Mouse (Mus musculus): ENCODE data around the gene Ggn. TPM values are rescaled to one million over a fixed set of nuclear protein-coding genes. Genes with fewer than 3 reads are reported as not detected.

Gene Ggn
- polyA plus RNA-seq, 1 experiment from 2014 or later, result 0.54 TPM

DNA sequence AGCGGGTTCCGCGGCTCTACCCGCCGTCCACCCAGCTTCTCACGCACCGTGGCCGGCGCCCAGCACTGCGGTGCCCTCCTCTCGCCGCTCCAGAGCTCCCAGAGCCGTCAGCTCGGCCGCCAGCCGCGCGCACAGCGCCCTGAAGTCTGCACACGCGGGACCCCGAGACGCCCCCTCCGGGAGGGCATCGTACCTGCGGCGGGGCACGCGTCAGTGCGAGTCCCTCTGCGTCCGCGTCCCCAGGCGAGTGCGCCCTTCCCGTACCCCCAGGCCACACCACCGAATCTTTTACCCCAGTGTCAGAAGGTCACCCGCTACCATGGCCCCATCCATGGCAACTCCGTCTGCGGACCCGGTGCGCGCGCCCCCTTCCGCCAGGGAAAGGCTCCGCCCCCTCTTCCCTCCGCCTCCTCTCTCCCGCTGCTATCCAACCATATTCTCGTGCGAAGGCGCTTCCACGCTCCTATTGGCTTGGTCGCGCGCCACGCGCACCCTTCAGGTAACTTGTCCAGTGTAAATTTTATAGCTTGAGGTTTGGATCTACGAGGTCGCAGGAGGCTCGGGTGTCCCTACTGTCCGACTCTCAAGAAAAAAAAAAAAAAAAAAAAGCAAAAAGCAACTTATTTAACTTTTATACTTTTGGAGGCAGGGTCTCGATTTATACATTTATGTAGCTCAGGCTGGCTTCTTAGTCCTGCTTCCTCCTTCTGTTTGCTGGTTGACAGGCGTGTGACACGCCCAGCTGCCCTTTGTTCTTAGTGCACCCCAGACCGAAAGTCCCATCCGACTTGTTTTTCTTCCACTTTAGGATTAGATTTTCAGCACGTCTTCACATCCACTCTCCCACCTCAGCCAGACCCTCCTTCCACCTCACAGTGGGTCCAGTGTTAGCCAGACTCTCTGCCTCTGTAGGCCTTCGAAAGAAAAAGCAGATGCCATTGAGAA lies 13.9 kb upstream of the Ggn start, which contains the start of gene Fam98c:
Fam98c (minus strand) TSS at position 397 of the 945 bp plus-strand sequence.
- ATAC-seq, result peak; percentile 88
- Histone ChIP-seq H3K27me3 (ENCODE audit: control insufficient read depth, insufficient read depth, low read depth, low read length) (peaks cover 4% of the 10 kb centered on the region), H3K4me3 (ENCODE audit: low read depth, low read length) (peak within 1 kb of the TSS; percentile 81), H3K4me1 (ENCODE audit: control insufficient read depth, insufficient read depth, low read length) (peaks cover 8% of the 10 kb centered on the region), H3K9me3 (replicated peaks; ENCODE audit: control insufficient read depth, low read length, poor library complexity, severe bottlenecking) (no peaks in the 10 kb centered on the region), H3K4me2 (ENCODE audit: low read length) (peak within 1 kb of the TSS; percentile 92), H3K9ac (ENCODE audit: low read depth, low read length) (peak within 1 kb of the TSS; percentile 78), H3K27ac (ENCODE audit: low read length) (peak within 1 kb of the TSS; percentile 91), H3K36me3 (ENCODE audit: control insufficient read depth, insufficient read depth, low read length) (no peaks in the 10 kb centered on the region)
- 3% methylated on average over 61 of the region's 68 CpGs for WGBS

DNA sequence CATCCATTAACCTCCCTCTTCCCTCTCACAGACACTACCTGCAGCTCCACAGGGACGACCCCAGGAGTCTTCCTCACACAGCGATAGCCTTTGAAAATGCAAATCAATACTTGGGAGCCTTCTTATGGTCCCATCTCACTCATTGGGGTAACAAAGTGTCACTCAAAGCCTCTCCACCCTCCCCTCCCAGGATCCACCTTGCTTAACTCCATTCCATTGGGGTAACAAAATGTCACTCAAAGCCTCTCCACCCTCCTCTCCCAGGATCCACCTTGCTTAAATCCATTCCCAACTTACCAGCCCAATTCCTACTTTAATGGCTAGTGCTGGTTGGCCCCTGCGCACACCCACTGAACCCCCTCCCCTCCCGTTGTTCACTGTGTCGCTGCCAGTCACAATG lies 11.7 kb upstream of the Ggn start:
- ATAC-seq, result no peak
- WGBS, result 0% methylated on average over 5 of the region's 5 CpGs
- no peak overlapping the region for H3K4me2 ChIP-seq (ENCODE audit: low read length)
- no peaks in the 10 kb centered on the region for H3K36me3 ChIP-seq (ENCODE audit: control insufficient read depth, insufficient read depth, low read length)
- peaks cover 4% of the 10 kb centered on the region for H3K27me3 ChIP-seq (ENCODE audit: control insufficient read depth, insufficient read depth, low read depth, low read length)
- no peak overlapping the region for H3K4me3 ChIP-seq (ENCODE audit: low read depth, low read length)
- peaks cover 8% of the 10 kb centered on the region for H3K4me1 ChIP-seq (ENCODE audit: control insufficient read depth, insufficient read depth, low read length)
- no peak overlapping the region for H3K27ac ChIP-seq (ENCODE audit: low read length)
- H3K9me3 ChIP-seq (replicated peaks; ENCODE audit: control insufficient read depth, low read length, poor library complexity, severe bottlenecking), result no peaks in the 10 kb centered on the region
- no peak overlapping the region for H3K9ac ChIP-seq (ENCODE audit: low read depth, low read length)

DNA sequence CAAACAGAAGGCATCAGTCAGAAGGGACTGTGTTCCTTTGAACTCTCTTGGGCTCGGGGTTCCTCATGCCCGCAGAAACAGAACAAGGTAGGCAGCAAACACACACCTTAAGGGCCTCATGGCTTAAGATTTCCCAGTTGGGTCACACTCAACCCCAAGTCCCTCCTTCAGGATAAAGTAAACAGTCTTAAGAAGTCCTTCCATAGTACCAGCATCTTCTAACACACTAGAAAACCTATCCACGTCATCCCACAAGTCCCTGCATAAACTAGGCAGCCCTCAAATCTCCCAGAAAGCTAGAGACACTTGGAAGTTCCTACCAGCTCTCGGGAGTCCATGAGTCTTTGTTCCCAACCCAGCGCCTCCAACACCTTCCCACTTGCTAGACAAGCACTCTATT lies 7.7 kb upstream of the Ggn start:
- Histone ChIP-seq H3K27me3 (ENCODE audit: control insufficient read depth, insufficient read depth, low read depth, low read length) (peaks cover 4% of the 10 kb centered on the region), H3K27ac (ENCODE audit: low read length) (no peak overlapping the region), H3K4me2 (ENCODE audit: low read length) (no peak overlapping the region), H3K9me3 (replicated peaks; ENCODE audit: control insufficient read depth, low read length, poor library complexity, severe bottlenecking) (no peaks in the 10 kb centered on the region), H3K9ac (ENCODE audit: low read depth, low read length) (no peak overlapping the region), H3K4me1 (ENCODE audit: control insufficient read depth, insufficient read depth, low read length) (no peaks in the 10 kb centered on the region), H3K4me3 (ENCODE audit: low read depth, low read length) (no peak overlapping the region), H3K36me3 (ENCODE audit: control insufficient read depth, insufficient read depth, low read length) (no peaks in the 10 kb centered on the region; the same call in 1 of the 2 replicates)
- no peak for ATAC-seq
- WGBS, result 85% methylated on average over 5 of the region's 5 CpGs

DNA sequence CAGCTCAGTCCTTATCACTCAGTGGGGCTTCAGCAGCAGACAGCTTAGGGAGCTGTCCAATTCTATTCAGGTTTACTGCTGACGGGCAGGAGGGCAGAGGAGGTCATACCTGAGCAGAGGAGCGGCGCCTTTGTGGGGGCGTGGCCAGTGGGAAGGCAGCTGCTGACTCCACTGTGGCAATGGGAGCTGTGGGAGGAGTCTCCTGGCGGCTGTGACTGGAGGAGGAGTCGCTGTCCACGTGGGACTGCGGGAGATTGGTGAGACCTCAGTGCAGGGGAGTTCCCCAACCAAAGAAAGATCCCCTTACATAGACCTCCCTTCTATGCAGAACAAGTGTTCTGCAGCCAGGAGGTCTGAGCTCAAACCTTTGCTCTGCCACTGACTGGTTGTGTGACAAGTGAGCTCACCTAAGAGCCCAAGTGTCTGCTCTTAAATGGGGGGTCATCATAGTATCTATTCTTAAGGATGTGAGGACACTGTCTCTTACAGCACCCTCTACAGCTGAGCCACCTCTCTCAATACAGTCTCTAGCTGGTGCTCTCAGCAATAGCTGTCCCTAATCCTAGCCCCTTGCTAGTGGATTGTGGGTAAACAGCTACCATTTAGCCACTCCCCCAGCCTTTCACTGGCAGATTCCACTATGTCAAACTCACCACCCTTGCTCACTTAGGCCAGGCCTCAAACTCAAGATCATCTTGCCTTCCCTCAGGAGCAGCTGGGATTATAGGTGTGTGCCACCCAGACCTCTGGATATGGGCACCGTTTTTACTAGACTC lies 7.1 kb upstream of the Ggn start:
- H3K4me1 ChIP-seq (ENCODE audit: control insufficient read depth, insufficient read depth, low read length), result peaks cover 5% of the 10 kb centered on the region
- H3K27me3 ChIP-seq (ENCODE audit: control insufficient read depth, insufficient read depth, low read depth, low read length), result peaks cover 4% of the 10 kb centered on the region
- H3K36me3 ChIP-seq (ENCODE audit: control insufficient read depth, insufficient read depth, low read length), result no peaks in the 10 kb centered on the region; the same call in 1 of the 2 replicates
- WGBS, result 28% methylated on average over 9 of the region's 9 CpGs
- H3K9me3 ChIP-seq (replicated peaks; ENCODE audit: control insufficient read depth, low read length, poor library complexity, severe bottlenecking), result no peaks in the 10 kb centered on the region
- no peak overlapping the region for H3K9ac ChIP-seq (ENCODE audit: low read depth, low read length)
- no peak overlapping the region for H3K27ac ChIP-seq (ENCODE audit: low read length)
- ATAC-seq, result no peak
- H3K4me2 ChIP-seq (ENCODE audit: low read length), result no peak overlapping the region
- H3K4me3 ChIP-seq (ENCODE audit: low read depth, low read length), result no peak overlapping the region

DNA sequence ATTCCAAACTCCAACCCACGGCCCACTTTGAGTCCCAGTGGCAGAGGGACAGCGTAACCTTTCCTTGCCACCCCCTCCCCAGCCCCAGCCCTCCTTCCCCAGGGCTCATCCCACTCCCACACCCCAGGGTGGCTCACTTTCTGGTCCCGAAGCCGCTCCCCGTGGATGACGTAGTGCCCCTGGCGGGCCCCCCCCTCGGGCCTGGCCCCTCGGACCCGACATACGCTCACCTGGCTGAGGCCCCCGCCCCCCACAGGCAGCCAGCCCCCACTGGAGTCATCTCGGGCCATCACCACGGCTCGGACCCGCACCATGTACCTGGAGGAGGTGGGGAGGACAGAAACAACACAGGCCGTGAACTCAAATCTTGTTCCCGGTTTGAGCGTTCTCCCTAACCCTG lies 2.4 kb upstream of the Ggn start:
- no peak overlapping the region for H3K27ac ChIP-seq (ENCODE audit: low read length)
- 9% methylated on average over 19 of the region's 19 CpGs for WGBS

DNA sequence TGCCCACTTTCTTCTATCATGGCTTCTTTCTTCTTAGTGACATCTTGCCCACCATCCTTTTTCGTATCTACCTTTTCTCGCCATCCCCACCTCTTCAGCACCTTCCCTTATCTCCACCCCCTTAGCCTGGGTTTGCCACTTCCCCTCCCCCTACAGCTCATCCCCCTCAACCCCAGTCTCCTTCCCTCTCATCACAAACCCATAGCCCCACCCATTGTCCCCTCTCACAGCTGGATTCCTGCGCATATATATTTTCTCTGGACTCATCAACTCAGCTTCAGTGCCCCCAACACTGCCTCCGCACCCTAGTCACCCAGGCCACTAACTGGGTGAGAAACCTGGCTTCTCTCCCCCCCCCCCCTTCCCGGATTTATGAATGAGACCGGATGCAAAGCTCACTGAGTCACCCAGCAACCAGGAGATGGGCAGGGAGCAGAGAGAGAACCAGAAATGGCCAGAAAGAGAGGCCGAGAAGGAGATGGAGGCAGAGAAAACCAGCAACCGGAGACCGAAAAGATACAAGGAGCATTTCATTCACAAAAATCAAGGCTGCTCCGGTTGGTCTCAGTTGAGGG lies 1.8 kb upstream of the Ggn start:
- Histone ChIP-seq H3K9ac (ENCODE audit: low read depth, low read length) (peak overlapping the region; percentile 80), H3K4me3 (ENCODE audit: low read depth, low read length) (peak overlapping the region; percentile 75), H3K27ac (ENCODE audit: low read length) (peak overlapping the region; percentile 91), H3K4me2 (ENCODE audit: low read length) (peak overlapping the region; percentile 61), H3K36me3 (ENCODE audit: control insufficient read depth, insufficient read depth, low read length) (no peaks in the 10 kb centered on the region; the same call in 1 of the 2 replicates), H3K9me3 (replicated peaks; ENCODE audit: control insufficient read depth, low read length, poor library complexity, severe bottlenecking) (no peaks in the 10 kb centered on the region), H3K27me3 (ENCODE audit: control insufficient read depth, insufficient read depth, low read depth, low read length) (peaks cover 22% of the 10 kb centered on the region), H3K4me1 (ENCODE audit: control insufficient read depth, insufficient read depth, low read length) (peaks cover 22% of the 10 kb centered on the region)
- ATAC-seq, result no peak
- WGBS, result 2% methylated on average over 10 of the region's 10 CpGs

More for the DNA sequence above, 2.4 kb upstream of the Ggn start:
- peaks cover 17% of the 10 kb centered on the region for H3K27me3 ChIP-seq (ENCODE audit: control insufficient read depth, insufficient read depth, low read depth, low read length)
- ATAC-seq, result no peak
- peaks cover 22% of the 10 kb centered on the region for H3K4me1 ChIP-seq (ENCODE audit: control insufficient read depth, insufficient read depth, low read length)
- peak overlapping the region; percentile 80 for H3K9ac ChIP-seq (ENCODE audit: low read depth, low read length)
- peak overlapping the region; percentile 61 for H3K4me2 ChIP-seq (ENCODE audit: low read length)
- no peaks in the 10 kb centered on the region; the same call in 1 of the 2 replicates for H3K36me3 ChIP-seq (ENCODE audit: control insufficient read depth, insufficient read depth, low read length)
- no peaks in the 10 kb centered on the region for H3K9me3 ChIP-seq (replicated peaks; ENCODE audit: control insufficient read depth, low read length, poor library complexity, severe bottlenecking)
- peak overlapping the region; percentile 75 for H3K4me3 ChIP-seq (ENCODE audit: low read depth, low read length)

DNA sequence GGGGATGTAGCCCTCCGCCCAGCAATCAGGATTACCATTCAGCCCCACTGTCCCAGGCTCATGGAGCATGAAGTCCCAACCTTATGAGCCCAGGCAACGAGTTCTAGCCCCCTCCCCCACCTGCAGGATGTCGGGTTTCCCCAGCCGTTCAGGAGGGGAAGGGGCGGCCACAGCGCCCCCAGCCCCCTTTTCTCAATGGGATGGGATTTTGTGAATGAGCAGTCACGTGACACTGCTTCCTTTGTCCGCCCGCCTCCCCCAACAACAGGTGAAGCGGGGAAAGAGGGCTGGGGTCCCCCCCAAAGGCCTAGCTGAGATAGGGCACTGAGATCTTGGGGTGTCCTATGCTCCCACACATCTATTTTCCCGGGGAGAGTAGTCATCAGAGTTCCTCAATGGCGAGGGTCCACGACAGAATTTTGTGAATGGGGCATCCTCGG lies 1.2 kb upstream of the Ggn start:
- 0% methylated on average over 12 of the region's 14 CpGs for WGBS
- no peaks in the 10 kb centered on the region for H3K9me3 ChIP-seq (replicated peaks; ENCODE audit: control insufficient read depth, low read length, poor library complexity, severe bottlenecking)
- ATAC-seq, result peak; percentile 20

DNA sequence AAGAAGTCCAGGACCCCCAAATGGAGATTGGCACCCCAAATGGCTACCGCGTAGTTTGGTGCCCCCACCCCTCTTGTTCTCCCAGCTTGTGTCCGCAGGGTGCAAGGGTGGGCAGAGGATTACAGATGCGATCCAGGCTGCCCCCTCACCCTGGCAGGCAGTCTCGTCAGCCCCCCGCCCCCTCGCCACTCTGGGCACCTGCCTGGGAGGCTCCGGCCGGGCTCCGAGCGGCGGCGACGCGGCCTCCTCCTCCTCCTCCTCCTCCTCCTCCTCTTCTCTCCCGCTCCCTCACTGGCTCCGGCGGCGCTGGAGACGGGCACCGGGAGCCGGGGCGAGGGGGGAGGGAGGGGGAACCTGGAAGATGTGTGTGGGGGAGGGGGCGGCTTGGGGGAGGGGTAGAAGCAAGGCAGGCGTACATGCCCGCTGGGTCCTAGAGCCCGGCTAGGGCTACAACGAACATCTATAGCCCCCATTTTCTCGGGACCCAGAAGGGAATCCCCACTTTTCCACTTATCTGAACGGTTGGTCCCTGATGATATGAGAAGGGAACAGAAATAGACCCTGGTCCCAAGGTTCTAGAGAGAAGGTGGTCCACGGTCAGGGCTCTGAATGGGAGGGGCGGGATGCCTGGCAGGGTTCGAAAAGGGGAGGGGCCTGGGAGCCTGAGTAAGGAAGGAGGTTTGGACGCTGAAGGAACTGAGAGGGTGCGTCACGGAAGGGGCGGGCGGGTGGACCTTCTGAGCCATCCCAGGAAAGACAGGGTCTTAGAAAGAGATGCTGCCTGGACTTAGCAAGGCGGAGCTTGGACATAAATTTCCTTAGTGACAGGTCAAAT lies 562 bp upstream of the Ggn start:
- H3K27ac ChIP-seq (ENCODE audit: low read length), result peak overlapping the region; percentile 91
- peaks cover 5% of the 10 kb centered on the region for H3K36me3 ChIP-seq (ENCODE audit: control insufficient read depth, insufficient read depth, low read length)
- H3K9ac ChIP-seq (ENCODE audit: low read depth, low read length), result peak overlapping the region; percentile 80
- WGBS, result 0% methylated on average over 21 of the region's 39 CpGs
- peak overlapping the region; percentile 61 for H3K4me2 ChIP-seq (ENCODE audit: low read length)
- H3K27me3 ChIP-seq (ENCODE audit: control insufficient read depth, insufficient read depth, low read depth, low read length), result peaks cover 34% of the 10 kb centered on the region
- peak overlapping the region; percentile 75 for H3K4me3 ChIP-seq (ENCODE audit: low read depth, low read length)
- peak; percentile 86 for ATAC-seq
- H3K9me3 ChIP-seq (replicated peaks; ENCODE audit: control insufficient read depth, low read length, poor library complexity, severe bottlenecking), result no peaks in the 10 kb centered on the region
- peaks cover 22% of the 10 kb centered on the region for H3K4me1 ChIP-seq (ENCODE audit: control insufficient read depth, insufficient read depth, low read length)

More for the DNA sequence above, 1.2 kb upstream of the Ggn start:
- Histone ChIP-seq H3K4me1 (ENCODE audit: control insufficient read depth, insufficient read depth, low read length) (peaks cover 22% of the 10 kb centered on the region), H3K36me3 (ENCODE audit: control insufficient read depth, insufficient read depth, low read length) (peaks cover under 1% of the 10 kb centered on the region), H3K9ac (ENCODE audit: low read depth, low read length) (peak overlapping the region; percentile 80), H3K27me3 (ENCODE audit: control insufficient read depth, insufficient read depth, low read depth, low read length) (peaks cover 28% of the 10 kb centered on the region), H3K27ac (ENCODE audit: low read length) (peak overlapping the region; percentile 91), H3K4me2 (ENCODE audit: low read length) (peak overlapping the region; percentile 61), H3K4me3 (ENCODE audit: low read depth, low read length) (peak overlapping the region; percentile 75)

Measured in midbrain, embryonic 16.5 days (tissue).